In genomic region chr1:168341863-168342262, GRCm38 (mm10) we compare ENCODE assay signal across 12 mouse cellular contexts.
DNase-seq lines count a peak whose midpoint lies in the region; ATAC-seq and TF ChIP-seq lines count a peak whose summit lies in the region.
"Had no signal": no experiment of that assay in that cellular context is flagged by ENCODE, and none has a peak within 500 bp of the region (broad histone marks: within the 10 kb centered on the region; RNA-seq: fewer than 3 reads in every experiment).

No protein-coding gene starts in this region.

- H3K9me3 ChIP-seq in embryonic facial prominence, embryonic 15.5 days (replicated peaks), result no peaks in the 10 kb centered on the region
- H3K9me3 ChIP-seq in hindbrain, postnatal 0 days (ENCODE audit: low read length), result no peaks in the 10 kb centered on the region
- H3K9me3 ChIP-seq in neural tube, embryonic 14.5 days (ENCODE audit: control insufficient read depth, low read length), result no peaks in the 10 kb centered on the region
- no peaks in the 10 kb centered on the region for H3K9me3 ChIP-seq in intestine, embryonic 15.5 days
- H3K9me3 ChIP-seq: liver, embryonic 15.5 days had no signal

- H3K27ac ChIP-seq in cortical plate, adult 2 months (ENCODE audit: insufficient read depth, low read length), result 0 out of 2 replicates have a peak overlapping the region, but pooled peaks have one; percentile 63
- H3K27ac ChIP-seq in embryonic facial prominence, embryonic 15.5 days (replicated peaks), result peak overlapping the region; percentile 78
- peak overlapping the region; percentile 64 for H3K27ac ChIP-seq in hindbrain, postnatal 0 days
- H3K27ac ChIP-seq in neural tube, embryonic 14.5 days (ENCODE audit: low read depth, low read length), result peak overlapping the region; percentile 44
- H3K27ac ChIP-seq in intestine, embryonic 15.5 days, result no peak overlapping the region
- no peak overlapping the region for H3K27ac ChIP-seq in gastrocnemius, adult 2 months
- H3K27ac ChIP-seq: liver, embryonic 15.5 days had no signal

- H3K4me2 ChIP-seq in embryonic facial prominence, embryonic 15.5 days (replicated peaks), result peak overlapping the region; percentile 10; the same call in 1 of the 2 replicates
- peak overlapping the region; percentile 11 for H3K4me2 ChIP-seq in hindbrain, postnatal 0 days (ENCODE audit: low read depth, low read length)
- peak overlapping the region; percentile 11; the same call in 1 of the 2 replicates for H3K4me2 ChIP-seq in neural tube, embryonic 14.5 days (ENCODE audit: low read depth, low read length)
- H3K4me2 ChIP-seq in intestine, embryonic 15.5 days (replicated peaks), result no peak overlapping the region
- H3K4me2 ChIP-seq: liver, embryonic 15.5 days had no signal

- H3K36me3 ChIP-seq in embryonic facial prominence, embryonic 15.5 days, result no peaks in the 10 kb centered on the region
- no peaks in the 10 kb centered on the region for H3K36me3 ChIP-seq in hindbrain, postnatal 0 days (ENCODE audit: insufficient read depth, low read length)
- no peaks in the 10 kb centered on the region for H3K36me3 ChIP-seq in neural tube, embryonic 14.5 days (ENCODE audit: control insufficient read depth, insufficient read depth, low read length)
- no peaks in the 10 kb centered on the region for H3K36me3 ChIP-seq in intestine, embryonic 15.5 days
- H3K36me3 ChIP-seq: liver, embryonic 15.5 days had no signal

- TF ChIP-seq POLR2A in cortical plate, adult 2 months (IDR thresholded peaks at IDR 0.05; ENCODE audit: extremely low read depth, insufficient read depth, low read length), result no peak

- 42% methylated on average over 12 of the region's 12 CpGs for WGBS in embryonic facial prominence, embryonic 15.5 days
- WGBS in hindbrain, postnatal 0 days, result 14% methylated on average over 12 of the region's 12 CpGs
- WGBS in neural tube, embryonic 14.5 days, result 7% methylated on average over 12 of the region's 12 CpGs
- WGBS in intestine, embryonic 15.5 days, result 48% methylated on average over 12 of the region's 12 CpGs

- peak; percentile 41; the same call in 1 of the 2 replicates for ATAC-seq in embryonic facial prominence, embryonic 15.5 days (ENCODE audit: insufficient number of reproducible peaks, low FRiP score, low TSS enrichment, low read depth)
- peak; percentile 55 for ATAC-seq in hindbrain, postnatal 0 days
- peak; percentile 57 for ATAC-seq in neural tube, embryonic 14.5 days (ENCODE audit: low read depth)
- ATAC-seq in intestine, embryonic 15.5 days, result no peak

- no peak for TF ChIP-seq CTCF in cortical plate, adult 2 months (IDR thresholded peaks at IDR 0.05; ENCODE audit: extremely low read depth, insufficient read depth, low read length)
- no peak for TF ChIP-seq CTCF in hindbrain, postnatal 0 days (IDR thresholded peaks at IDR 0.05; ENCODE audit: low read depth)
- TF ChIP-seq CTCF in gastrocnemius, adult 2 months (IDR thresholded peaks at IDR 0.05), result no peak

- intact Hi-C loops in gastrocnemius, adult 2 months (cut with DNase I), result no loop called here

- no peaks in the 10 kb centered on the region for H3K27me3 ChIP-seq in embryonic facial prominence, embryonic 15.5 days
- H3K27me3 ChIP-seq in hindbrain, postnatal 0 days (ENCODE audit: insufficient read depth, low read length), result no peaks in the 10 kb centered on the region
- no peaks in the 10 kb centered on the region for H3K27me3 ChIP-seq in neural tube, embryonic 14.5 days (ENCODE audit: control insufficient read depth, insufficient read depth, low read length)
- no peaks in the 10 kb centered on the region for H3K27me3 ChIP-seq in intestine, embryonic 15.5 days (replicated peaks)
- H3K27me3 ChIP-seq: liver, embryonic 15.5 days had no signal

- peaks cover 16% of the 10 kb centered on the region for H3K4me1 ChIP-seq in cortical plate, adult 2 months (ENCODE audit: control insufficient read depth, insufficient read depth, low read length)
- peaks cover 28% of the 10 kb centered on the region for H3K4me1 ChIP-seq in embryonic facial prominence, embryonic 15.5 days
- H3K4me1 ChIP-seq in hindbrain, postnatal 0 days (ENCODE audit: insufficient read depth, low read length), result peaks cover 9% of the 10 kb centered on the region
- peaks cover 27% of the 10 kb centered on the region; the same call in 1 of the 2 replicates for H3K4me1 ChIP-seq in neural tube, embryonic 14.5 days (ENCODE audit: control insufficient read depth, insufficient read depth, low read length)
- H3K4me1 ChIP-seq in intestine, embryonic 15.5 days (replicated peaks), result peaks cover 16% of the 10 kb centered on the region; the same call in 1 of the 2 replicates
- H3K4me1 ChIP-seq: liver, embryonic 15.5 days had no signal

- no peak overlapping the region for H3K4me3 ChIP-seq in cortical plate, adult 2 months (ENCODE audit: insufficient read depth, low read length)
- no peak overlapping the region for H3K4me3 ChIP-seq in embryonic facial prominence, embryonic 15.5 days (replicated peaks)
- H3K4me3 ChIP-seq in hindbrain, postnatal 0 days (ENCODE audit: low read length), result no peak overlapping the region
- no peak overlapping the region for H3K4me3 ChIP-seq in neural tube, embryonic 14.5 days (ENCODE audit: low read depth, low read length)
- no peak overlapping the region for H3K4me3 ChIP-seq in intestine, embryonic 15.5 days (replicated peaks)
- no peak overlapping the region for H3K4me3 ChIP-seq in gastrocnemius, adult 2 months
- H3K4me3 ChIP-seq: liver, embryonic 15.5 days; myocyte had no signal

- DNase-seq in hindbrain, postnatal 0 days (ENCODE audit: low spot score), result peak; percentile 47
- DNase-seq in gastrocnemius, adult 2 months, result no peak
- no peak for DNase-seq in cerebellum, postnatal 14 days
- DNase-seq: adrenal gland, adult 8-10 months; gastrocnemius, postnatal 36 days; spleen, adult 18-20 months had no signal

- no peak overlapping the region for H3K9ac ChIP-seq in embryonic facial prominence, embryonic 15.5 days
- no peak overlapping the region for H3K9ac ChIP-seq in hindbrain, postnatal 0 days (replicated peaks; ENCODE audit: low read length)
- H3K9ac ChIP-seq in neural tube, embryonic 14.5 days (replicated peaks; ENCODE audit: low read depth, low read length), result no peak overlapping the region
- H3K9ac ChIP-seq in intestine, embryonic 15.5 days, result no peak overlapping the region
- H3K9ac ChIP-seq: liver, embryonic 15.5 days had no signal

Comparison
In these comparisons a context has a peak if more than half of its experiments do, and no peak if none do; other contexts are left out.
1. H3K27ac ChIP-seq: peak in cortical plate, adult 2 months (single experiment), embryonic facial prominence, embryonic 15.5 days (single experiment), hindbrain, postnatal 0 days (single experiment) and neural tube, embryonic 14.5 days (single experiment); none in intestine, embryonic 15.5 days (single experiment) and gastrocnemius, adult 2 months (single experiment).